Mouse (Mus musculus) mature B cell (primary cell): ENCODE results near the gene Timm17b.
"Not testable (repeated sequence)": the region's sequence is repeated elsewhere in the genome, so short reads cannot be mapped to it uniquely, and the experiment has no call there.

Experiments used
- in situ Hi-C: fragments of 300-500 bp; cut with MboI; formaldehyde crosslinking; loops from 2 replicates; pipeline ENCODE4 v1.14.3; 2019

The Timm17b gene

GRCm38 (mm10) chrX:7898880-7899874, at the start of gene Timm17b, which contains the start of gene Pqbp1:
Timm17b (plus strand) TSS chrX:7899357.
Pqbp1 (minus strand) TSS chrX:7899269.
- in situ Hi-C loops: loop anchor here (25.0 kb wide), 1 partner anchor 238 kb away; the partner anchor contains the start of genes Rbm3 and Wdr13

GRCm38 (mm10) chrX:7854578-7854977, 44.6 kb upstream of the Timm17b start:
- in situ Hi-C loops: no loop called here

GRCm38 (mm10) chrX:7859191-7859753, 39.9 kb upstream of the Timm17b start:
- in situ Hi-C loops: no loop called here

- in situ Hi-C loops: no loop called here
These were observed 36.0 kb upstream of the Timm17b start for GRCm38 (mm10) chrX:7863181-7863580.

GRCm38 (mm10) chrX:7864551-7864950, 34.6 kb upstream of the Timm17b start:
- in situ Hi-C loops: no loop called here

- in situ Hi-C loops: no loop called here
These were observed 33.8 kb upstream of the Timm17b start for GRCm38 (mm10) chrX:7865343-7865742.

- in situ Hi-C loops: no loop called here
These were observed 33.4 kb upstream of the Timm17b start for GRCm38 (mm10) chrX:7865786-7866185.

GRCm38 (mm10) chrX:7867141-7867540, 32.0 kb upstream of the Timm17b start:
- in situ Hi-C loops: no loop called here

- in situ Hi-C loops: no loop called here
These were observed 30.7 kb upstream of the Timm17b start for GRCm38 (mm10) chrX:7868506-7868905.

- in situ Hi-C loops: no loop called here
These were observed 29.3 kb upstream of the Timm17b start for GRCm38 (mm10) chrX:7869826-7870225.

GRCm38 (mm10) chrX:7878007-7878419, 21.1 kb upstream of the Timm17b start, which contains the start of gene Pim2:
Pim2 (plus strand) TSS chrX:7878262.
- in situ Hi-C loops: loop anchor here (25.0 kb wide), 1 partner anchor 259 kb away; the partner anchor contains the start of genes Rbm3 and Wdr13

- in situ Hi-C loops: loop anchor here (25.0 kb wide), 1 partner anchor 259 kb away; the partner anchor contains the start of genes Rbm3 and Wdr13
These were observed 20.7 kb upstream of the Timm17b start for GRCm38 (mm10) chrX:7878495-7878894.

GRCm38 (mm10) chrX:7879819-7880218, 19.3 kb upstream of the Timm17b start:
- in situ Hi-C loops: loop anchor here (25.0 kb wide), 1 partner anchor 257 kb away; the partner anchor contains the start of genes Rbm3 and Wdr13

- in situ Hi-C loops: loop anchor here (25.0 kb wide), 1 partner anchor 253 kb away; the partner anchor contains the start of genes Rbm3 and Wdr13
These were observed 15.2 kb upstream of the Timm17b start, which contains the start of gene Slc35a2 for GRCm38 (mm10) chrX:7883841-7884567. Slc35a2 (plus strand) TSS chrX:7884028.

GRCm38 (mm10) chrX:7898211-7898610, 946 bp upstream of the Timm17b start:
- in situ Hi-C loops: loop anchor here (25.0 kb wide), 1 partner anchor 239 kb away; the partner anchor contains the start of genes Rbm3 and Wdr13

GRCm38 (mm10) chrX:7904441-7904840, 5.3 kb downstream of the Timm17b start:
- in situ Hi-C loops: no loop called here

GRCm38 (mm10) chrX:7907735-7908134, 8.6 kb downstream of the Timm17b start, which contains the start of gene Gm10491:
Gm10491 (minus strand) TSS chrX:7907835.
- in situ Hi-C loops: no loop called here

- in situ Hi-C loops: not testable (repeated sequence)
These were observed 10.1 kb downstream of the Timm17b start, which contains the start of gene Gm10490 for GRCm38 (mm10) chrX:7909242-7909641. Gm10490 (plus strand) TSS chrX:7909542.

GRCm38 (mm10) chrX:7910473-7910872, 11.3 kb downstream of the Timm17b start:
- in situ Hi-C loops: no loop called here

GRCm38 (mm10) chrX:7915669-7916068, 16.5 kb downstream of the Timm17b start:
- in situ Hi-C loops: not testable (repeated sequence)

GRCm38 (mm10) chrX:7917960-7918359, 18.8 kb downstream of the Timm17b start:
- in situ Hi-C loops: not testable (repeated sequence)
